Mouse (Mus musculus): ENCODE data around the gene Olfr196.
"Not testable (repeated sequence)": the region's sequence is repeated elsewhere in the genome, so short reads cannot be mapped to it uniquely, and the experiment has no call there.

Olfr196 gene

DNA sequence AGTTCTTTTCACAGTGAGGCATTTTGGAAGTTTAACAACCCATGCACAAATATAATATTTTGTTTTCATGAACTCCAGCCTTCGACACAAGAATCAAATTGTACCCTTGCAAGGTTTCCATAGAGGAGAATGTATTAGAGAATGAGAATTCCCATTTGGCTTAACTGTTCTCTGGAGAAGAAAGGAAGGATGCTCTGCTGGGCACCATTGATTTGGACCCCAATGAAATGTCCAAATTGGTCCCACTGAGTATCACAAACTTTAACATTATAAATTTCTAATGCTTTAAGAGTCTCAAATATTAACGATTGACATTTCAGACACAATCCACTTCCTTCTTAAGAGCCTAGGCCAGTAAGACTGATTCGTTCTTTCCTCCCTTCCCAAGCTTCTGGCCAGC lies at the start of gene Olfr196:
Olfr196 (minus strand) TSS at position 101 of the 400 bp plus-strand sequence.
- no peak for DNase-seq (ENCODE audit: low read depth)

DNA sequence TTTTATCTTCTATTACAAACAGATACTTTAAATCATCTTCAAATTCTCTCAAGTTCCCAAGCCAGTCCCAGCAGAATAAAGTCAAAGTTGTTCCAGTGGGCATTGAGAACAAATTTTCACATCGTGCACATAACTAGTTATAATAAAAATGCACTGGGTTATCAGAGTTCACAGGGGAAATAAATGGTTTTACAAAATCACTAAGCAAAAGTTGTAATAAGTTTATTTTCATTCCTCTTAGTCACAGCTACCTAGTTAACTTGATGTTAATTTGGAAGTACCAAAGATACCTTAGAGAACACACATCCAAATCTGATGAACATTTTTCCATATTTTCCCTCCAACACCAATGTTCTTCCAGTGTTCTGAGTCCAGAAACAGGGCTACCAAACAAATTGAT lies 49.4 kb upstream of the Olfr196 start, which contains the start of gene Olfr199:
Olfr199 (minus strand) TSS at position 101 of the 400 bp plus-strand sequence.
- DNase-seq (ENCODE audit: low read depth), result not testable (repeated sequence)

DNA sequence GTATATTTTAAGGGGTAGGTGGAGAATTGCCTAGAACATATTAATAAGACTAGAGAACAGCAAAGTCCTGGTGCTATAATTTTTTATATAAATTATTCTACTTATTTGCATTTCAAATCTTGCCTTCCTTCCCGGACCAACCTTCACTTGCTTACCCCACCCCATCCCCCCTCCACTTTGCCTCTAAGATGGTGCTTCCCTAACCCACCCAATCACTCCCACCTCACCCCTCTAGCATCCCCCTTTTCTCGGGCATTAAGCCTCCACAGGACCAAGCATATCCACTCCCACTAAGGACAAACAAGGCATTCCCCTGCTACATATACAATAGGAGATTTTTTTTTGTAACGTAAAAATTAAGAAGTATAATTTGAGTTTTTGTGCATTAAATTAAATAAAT lies 47.6 kb upstream of the Olfr196 start:
- not testable (repeated sequence) for DNase-seq (ENCODE audit: low read depth)

DNA sequence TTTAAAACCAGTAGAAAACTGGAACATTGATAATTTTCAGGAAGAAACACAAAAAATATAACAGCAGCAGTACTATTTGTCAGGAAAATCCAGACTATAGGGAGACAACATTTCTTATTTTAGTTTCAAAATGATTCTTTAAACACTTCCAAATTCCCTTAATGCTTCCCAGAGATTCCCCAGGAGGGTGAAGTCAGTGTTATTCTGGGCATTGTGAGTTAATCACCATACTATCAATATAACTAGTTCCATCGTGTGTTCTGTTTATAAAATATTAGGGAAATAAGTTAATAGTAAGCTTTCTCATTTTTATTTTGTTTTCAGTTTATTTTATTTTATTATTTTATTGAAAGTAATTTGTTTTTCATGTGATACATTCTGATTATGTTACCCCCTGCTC lies 33.2 kb upstream of the Olfr196 start, which contains the start of gene Olfr198:
Olfr198 (minus strand) TSS at position 101 of the 400 bp plus-strand sequence.
- not testable (repeated sequence) for DNase-seq (ENCODE audit: low read depth)

DNA sequence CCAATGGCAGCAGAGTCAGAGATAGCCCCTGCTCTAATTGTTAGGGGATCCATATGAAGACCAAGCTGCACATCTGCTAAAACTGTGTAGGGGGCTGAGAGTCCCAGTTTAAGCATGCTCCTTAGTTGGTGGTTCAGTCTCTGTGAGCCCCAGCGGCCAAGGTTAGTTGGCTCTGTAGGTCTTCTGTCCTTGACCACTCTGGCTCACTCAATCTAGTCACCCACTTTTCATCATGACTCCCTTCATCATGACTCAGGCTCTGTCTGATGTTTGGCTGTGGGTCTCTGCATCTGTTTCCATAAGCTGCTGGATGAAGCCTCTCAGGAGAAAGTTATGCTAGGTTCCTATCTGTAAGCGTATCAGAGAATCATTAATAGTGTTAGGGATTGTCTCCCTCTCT lies 18.3 kb downstream of the Olfr196 start:
- DNase-seq (ENCODE audit: low read depth), result no peak

DNA sequence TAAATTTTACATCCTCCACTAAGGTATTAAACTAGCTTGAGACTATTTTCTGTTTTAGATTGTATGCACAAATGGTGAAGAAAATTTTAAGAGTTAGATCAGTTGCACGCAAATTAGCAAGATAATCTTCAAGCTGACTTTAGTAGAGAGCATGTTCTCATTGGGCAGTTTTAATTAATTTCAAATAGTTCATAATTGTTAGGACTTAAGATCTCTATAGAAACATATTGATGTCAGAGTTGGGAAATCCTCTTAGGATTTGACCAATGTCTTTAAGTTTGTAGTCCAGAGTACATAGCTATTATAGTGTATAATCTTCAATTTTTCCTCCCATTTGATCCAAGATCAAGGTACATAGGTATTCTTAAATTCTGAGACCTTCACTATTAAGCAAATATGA lies 23.5 kb downstream of the Olfr196 start, which contains the start of gene Olfr195:
Olfr195 (plus strand) TSS at position 301 of the 400 bp plus-strand sequence.
- no peak for DNase-seq (ENCODE audit: low read depth)

DNA sequence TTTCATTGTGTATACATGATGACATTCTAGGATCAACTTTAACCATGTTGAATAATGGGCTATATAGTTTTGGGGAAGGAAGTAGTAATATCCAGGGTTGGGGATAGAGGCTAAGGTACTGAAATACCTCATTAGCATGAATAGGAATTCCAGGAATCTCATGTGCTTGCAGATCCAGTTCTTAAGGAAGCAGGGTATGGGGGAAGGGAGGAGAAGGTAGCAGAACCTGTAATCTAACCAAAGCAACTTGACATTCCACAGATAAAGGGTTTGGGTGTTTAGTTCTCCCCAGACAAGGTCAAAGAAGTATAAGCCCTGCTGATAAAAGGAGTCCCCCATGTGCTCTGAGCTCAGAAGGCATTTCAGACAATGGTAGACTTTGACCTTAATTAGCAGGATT lies 29.1 kb downstream of the Olfr196 start:
- no peak for DNase-seq (ENCODE audit: low read depth)

DNA sequence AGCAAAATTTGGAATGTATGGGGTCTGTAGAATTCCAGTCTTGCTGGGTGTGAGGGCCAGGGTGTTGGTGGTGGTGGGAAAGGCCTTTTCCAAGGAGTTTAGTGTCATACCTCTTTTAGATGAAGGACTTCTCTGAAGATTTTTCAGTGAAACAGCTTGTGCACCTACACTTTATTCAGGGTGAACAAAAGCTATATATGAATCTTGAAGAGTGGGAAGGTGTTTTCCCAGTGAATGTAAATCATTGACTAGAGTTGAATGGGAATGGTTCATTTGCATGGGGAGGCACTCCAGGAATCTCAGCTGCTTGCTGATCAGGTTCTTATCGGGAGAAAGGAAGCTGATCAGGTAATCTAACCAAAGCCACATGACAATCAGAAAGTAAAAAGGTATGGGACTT lies 39.5 kb downstream of the Olfr196 start:
- DNase-seq (ENCODE audit: low read depth), result no peak

DNA sequence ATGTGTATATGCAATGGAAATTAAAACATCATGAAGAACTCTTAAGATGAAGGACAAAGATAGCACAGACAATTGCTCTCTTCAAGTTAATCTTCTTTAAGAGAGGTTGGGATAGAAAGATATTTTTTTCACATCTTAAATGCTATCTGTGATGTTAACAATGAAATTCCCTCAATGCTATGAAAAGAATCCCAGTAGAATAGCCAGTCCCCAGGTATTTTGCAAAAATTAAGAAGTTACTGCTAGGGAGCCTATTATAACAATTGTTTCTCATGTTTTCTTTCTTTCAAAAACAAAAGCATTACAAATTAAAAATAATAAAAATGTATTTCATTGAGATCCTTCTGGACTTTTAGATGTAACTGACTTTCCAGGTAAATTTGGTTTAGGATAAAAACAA lies 49.3 kb downstream of the Olfr196 start, which contains the start of gene Olfr194:
Olfr194 (minus strand) TSS at position 101 of the 400 bp plus-strand sequence.
- DNase-seq (ENCODE audit: low read depth), result no peak
